Mouse (Mus musculus) megakaryocyte, embryonic 14.5 days (primary cell): ENCODE results near the gene Helb. TPM values are rescaled to one million over a fixed set of nuclear protein-coding genes. Genes with fewer than 3 reads are reported as not detected.

Experiments used
- H3K27me3 ChIP-seq: replicated peaks from 2 replicates; pipeline ENCODE3; 2012; ENCODE audit warnings: inconsistent platforms
- H3K36me3 ChIP-seq: replicated peaks from 2 replicates; pipeline ENCODE3; 2012; ENCODE audit warnings: low read length, inconsistent platforms, mixed read lengths
- H3K4me1 ChIP-seq: 2 replicates; pipeline ENCODE4 v1.6.1; 2012; ENCODE audit warnings: inconsistent platforms
- H3K4me3 ChIP-seq: replicated peaks from 2 replicates; pipeline ENCODE3; 2012; ENCODE audit warnings: moderate library complexity, mild to moderate bottlenecking, inconsistent platforms
- H3K9me3 ChIP-seq: 2 replicates; pipeline ENCODE4 v1.6.1; 2012; ENCODE audit warnings: inconsistent platforms
- FLI1 ChIP-seq: IDR thresholded peaks from 2 replicates; pipeline ENCODE4 v1.6.1; 2012; ENCODE audit warnings: low read length, inconsistent platforms, mixed read lengths
- GATA1 ChIP-seq: IDR thresholded peaks from 3 replicates; pipeline ENCODE4 v1.6.1; 2012; ENCODE audit warnings: mixed read lengths, low read length, inconsistent platforms, borderline replicate concordance
- polyA plus RNA-seq: library from polyadenylated mRNA; stranded (reverse); fragments of >175 nt; gene quantifications from 2 replicates; pipeline ENCODE4 v1.2.3, GENCODE M21; 2012; ENCODE audit warnings: low replicate concordance; ENCODE audit not compliant: insufficient read depth

The Helb gene
- polyA plus RNA-seq, 1 experiment: 4.5 TPM

GRCm38 (mm10) chr10:120044237-120044636 lies 68.5 kb downstream of the Helb start:
- Histone ChIP-seq H3K4me3 (no peak overlapping the region), H3K4me1 (no peaks in the 10 kb centered on the region), H3K27me3 (no peaks in the 10 kb centered on the region), H3K9me3 (no peaks in the 10 kb centered on the region), H3K36me3 (no peaks in the 10 kb centered on the region)
- TF ChIP-seq FLI1 (no peak), GATA1 (no peak)

GRCm38 (mm10) chr10:120038194-120038593 lies 74.6 kb downstream of the Helb start:
- Histone ChIP-seq H3K27me3 (no peaks in the 10 kb centered on the region), H3K9me3 (0 out of 2 replicates have a peak, but pooled peaks cover 4% of the 10 kb centered on the region), H3K4me3 (no peak overlapping the region), H3K36me3 (no peaks in the 10 kb centered on the region), H3K4me1 (no peaks in the 10 kb centered on the region)
- no peak for TF ChIP-seq GATA1
- no peak for TF ChIP-seq FLI1

- Histone ChIP-seq H3K4me3 (no peak overlapping the region), H3K9me3 (peaks cover 8% of the 10 kb centered on the region; the same call in 1 of the 2 replicates), H3K27me3 (no peaks in the 10 kb centered on the region), H3K4me1 (no peaks in the 10 kb centered on the region), H3K36me3 (no peaks in the 10 kb centered on the region)
- TF ChIP-seq FLI1 (no peak), GATA1 (no peak)
Observed at GRCm38 (mm10) chr10:120035824-120036223, 77.0 kb downstream of the Helb start.

- TF ChIP-seq GATA1 (no peak), FLI1 (no peak)
- Histone ChIP-seq H3K4me3 (no peak overlapping the region), H3K4me1 (no peaks in the 10 kb centered on the region), H3K9me3 (peaks cover 8% of the 10 kb centered on the region; the same call in 1 of the 2 replicates), H3K36me3 (no peaks in the 10 kb centered on the region), H3K27me3 (no peaks in the 10 kb centered on the region)
Observed at GRCm38 (mm10) chr10:120035211-120035733, 77.5 kb downstream of the Helb start.

- no peak for TF ChIP-seq GATA1
- TF ChIP-seq FLI1: no peak
- H3K9me3 ChIP-seq: peaks cover 8% of the 10 kb centered on the region; the same call in 1 of the 2 replicates
- no peaks in the 10 kb centered on the region for H3K36me3 ChIP-seq
- no peaks in the 10 kb centered on the region for H3K27me3 ChIP-seq
- H3K4me1 ChIP-seq: no peaks in the 10 kb centered on the region
- no peak overlapping the region for H3K4me3 ChIP-seq
Observed at GRCm38 (mm10) chr10:120033866-120034265, 78.9 kb downstream of the Helb start.

Other genes with a start within 250 kb of the Helb start
- gene Tmbim4, start 88.6 kb upstream of the Helb start, polyA plus RNA-seq: 300 and 458 TPM in 2 replicates
- 4.9 TPM in 1 of 2 replicates, not detected in the other for gene Irak3, start 89.1 kb upstream of the Helb start, polyA plus RNA-seq
- 21.5 and 123 TPM in 2 replicates for gene Llph, start 114.1 kb upstream of the Helb start, polyA plus RNA-seq